Mouse (Mus musculus): ENCODE measurements at regions not wholly inside any gene's neighbourhood (a gene's known extent, or its start where the extent isn't known, plus 50 kb on each side); places are given as distances from the start of the nearest gene placed in this dataset.
"Not testable (repeated sequence)": the region's sequence is repeated elsewhere in the genome, so short reads cannot be mapped to it uniquely, and the experiment has no call there.

GRCm38 (mm10) chr10:26571377-26571776 is 181.8 kb upstream of the Arhgap18 start:
- Histone ChIP-seq H3K4me3 (ENCODE audit: extremely low read depth, insufficient read depth, insufficient read length) (no peak overlapping the region), H3K27me3 (ENCODE audit: control insufficient read depth, insufficient read depth, low read length) (no peaks in the 10 kb centered on the region), H3K27ac (ENCODE audit: insufficient read depth, low read length) (no peak overlapping the region), H3K4me1 (ENCODE audit: control insufficient read depth, insufficient read depth, insufficient read length) (no peaks in the 10 kb centered on the region), H3K36me3 (ENCODE audit: control insufficient read depth, insufficient read depth, low read length) (no peaks in the 10 kb centered on the region)
- no peak for TF ChIP-seq CTCF (IDR thresholded peaks at IDR 0.05; ENCODE audit: extremely low read depth, insufficient read depth, insufficient read length, insufficient replicate concordance)
- no peak for TF ChIP-seq POLR2A (IDR thresholded peaks at IDR 0.05; ENCODE audit: low read depth, low read length)
- DNase-seq (ENCODE audit: low read depth in 1 of 2, low spot score in 2 of 2), result no peak
- WGBS, result 80% methylated on average over 1 of the region's 1 CpGs

- TF ChIP-seq CTCF (IDR thresholded peaks at IDR 0.05; ENCODE audit: extremely low read depth, insufficient read depth, insufficient read length, insufficient replicate concordance) (no peak), POLR2A (IDR thresholded peaks at IDR 0.05; ENCODE audit: low read depth, low read length) (no peak)
- Histone ChIP-seq H3K4me3 (ENCODE audit: extremely low read depth, insufficient read depth, insufficient read length) (no peak overlapping the region), H3K4me1 (ENCODE audit: control insufficient read depth, insufficient read depth, insufficient read length) (no peaks in the 10 kb centered on the region), H3K27me3 (ENCODE audit: control insufficient read depth, insufficient read depth, low read length) (no peaks in the 10 kb centered on the region), H3K36me3 (ENCODE audit: control insufficient read depth, insufficient read depth, low read length) (no peaks in the 10 kb centered on the region), H3K27ac (ENCODE audit: insufficient read depth, low read length) (no peak overlapping the region)
- DNase-seq (ENCODE audit: low read depth in 1 of 2, low spot score in 2 of 2), result no peak
- 14% methylated on average over 3 of the region's 3 CpGs for whole genome bisulfite sequencing
These were observed 177.1 kb upstream of the Arhgap18 start for GRCm38 (mm10) chr10:26576153-26576552.

- DNase-seq (ENCODE audit: low read depth in 1 of 2, low spot score in 2 of 2), result no peak
- no peak for TF ChIP-seq POLR2A (IDR thresholded peaks at IDR 0.05; ENCODE audit: low read depth, low read length)
- no peak for TF ChIP-seq CTCF (IDR thresholded peaks at IDR 0.05; ENCODE audit: extremely low read depth, insufficient read depth, insufficient read length, insufficient replicate concordance)
- Histone ChIP-seq H3K27me3 (ENCODE audit: control insufficient read depth, insufficient read depth, low read length) (no peaks in the 10 kb centered on the region), H3K36me3 (ENCODE audit: control insufficient read depth, insufficient read depth, low read length) (no peaks in the 10 kb centered on the region), H3K4me3 (ENCODE audit: extremely low read depth, insufficient read depth, insufficient read length) (no peak overlapping the region), H3K27ac (ENCODE audit: insufficient read depth, low read length) (no peak overlapping the region), H3K4me1 (ENCODE audit: control insufficient read depth, insufficient read depth, insufficient read length) (no peaks in the 10 kb centered on the region)
- 88% methylated on average over 2 of the region's 2 CpGs for WGBS
These were observed 176.1 kb upstream of the Arhgap18 start for GRCm38 (mm10) chr10:26577087-26577486.

- 6% methylated on average over 2 of the region's 2 CpGs for WGBS
- Histone ChIP-seq H3K36me3 (ENCODE audit: control insufficient read depth, insufficient read depth, low read length) (no peaks in the 10 kb centered on the region), H3K4me3 (ENCODE audit: extremely low read depth, insufficient read depth, insufficient read length) (no peak overlapping the region), H3K27me3 (ENCODE audit: control insufficient read depth, insufficient read depth, low read length) (no peaks in the 10 kb centered on the region), H3K27ac (ENCODE audit: insufficient read depth, low read length) (no peak overlapping the region), H3K4me1 (ENCODE audit: control insufficient read depth, insufficient read depth, insufficient read length) (no peaks in the 10 kb centered on the region)
- no peak for DNase-seq (ENCODE audit: low read depth in 1 of 2, low spot score in 2 of 2)
- TF ChIP-seq CTCF (IDR thresholded peaks at IDR 0.05; ENCODE audit: extremely low read depth, insufficient read depth, insufficient read length, insufficient replicate concordance) (no peak), POLR2A (IDR thresholded peaks at IDR 0.05; ENCODE audit: low read depth, low read length) (no peak)
These were observed 168.1 kb upstream of the Arhgap18 start for GRCm38 (mm10) chr10:26585106-26585505.

- 91% methylated on average over 4 of the region's 4 CpGs for WGBS
- H3K36me3 ChIP-seq (ENCODE audit: control insufficient read depth, insufficient read depth, low read length); DNase-seq (ENCODE audit: low read depth in 1 of 2, low spot score in 2 of 2); H3K4me1 ChIP-seq (ENCODE audit: control insufficient read depth, insufficient read depth, insufficient read length); H3K27me3 ChIP-seq (ENCODE audit: control insufficient read depth, insufficient read depth, low read length); H3K27ac ChIP-seq (ENCODE audit: insufficient read depth, low read length); H3K4me3 ChIP-seq (ENCODE audit: extremely low read depth, insufficient read depth, insufficient read length): not testable (repeated sequence)
These were observed 146.1 kb upstream of the Arhgap18 start for GRCm38 (mm10) chr10:26607081-26607480.

GRCm38 (mm10) chr10:26611246-26611645 is 142.0 kb upstream of the Arhgap18 start:
- H3K27ac ChIP-seq (ENCODE audit: insufficient read depth, low read length), result no peak overlapping the region
- H3K36me3 ChIP-seq (ENCODE audit: control insufficient read depth, insufficient read depth, low read length), result no peaks in the 10 kb centered on the region
- no peaks in the 10 kb centered on the region for H3K27me3 ChIP-seq (ENCODE audit: control insufficient read depth, insufficient read depth, low read length)
- DNase-seq (ENCODE audit: low read depth in 1 of 2, low spot score in 2 of 2), result no peak
- H3K4me1 ChIP-seq (ENCODE audit: control insufficient read depth, insufficient read depth, insufficient read length), result no peaks in the 10 kb centered on the region
- no peak for TF ChIP-seq POLR2A (IDR thresholded peaks at IDR 0.05; ENCODE audit: low read depth, low read length)
- no peak for TF ChIP-seq CTCF (IDR thresholded peaks at IDR 0.05; ENCODE audit: extremely low read depth, insufficient read depth, insufficient read length, insufficient replicate concordance)
- H3K4me3 ChIP-seq (ENCODE audit: extremely low read depth, insufficient read depth, insufficient read length), result no peak overlapping the region

GRCm38 (mm10) chr10:26630196-26630760 is 122.9 kb upstream of the Arhgap18 start:
- WGBS, result 49% methylated on average over 4 of the region's 4 CpGs
- Histone ChIP-seq H3K27ac (ENCODE audit: insufficient read depth, low read length) (no peak overlapping the region), H3K4me3 (ENCODE audit: extremely low read depth, insufficient read depth, insufficient read length) (no peak overlapping the region), H3K36me3 (ENCODE audit: control insufficient read depth, insufficient read depth, low read length) (no peaks in the 10 kb centered on the region), H3K4me1 (ENCODE audit: control insufficient read depth, insufficient read depth, insufficient read length) (no peaks in the 10 kb centered on the region), H3K27me3 (ENCODE audit: control insufficient read depth, insufficient read depth, low read length) (no peaks in the 10 kb centered on the region)
- TF ChIP-seq CTCF (IDR thresholded peaks at IDR 0.05; ENCODE audit: extremely low read depth, insufficient read depth, insufficient read length, insufficient replicate concordance) (no peak), POLR2A (IDR thresholded peaks at IDR 0.05; ENCODE audit: low read depth, low read length) (no peak)
- no peak for DNase-seq (ENCODE audit: low read depth in 1 of 2, low spot score in 2 of 2)

Measured in spleen, adult 2 months (tissue).